ENCODE assay signal across 8 mouse cellular contexts in the genomic region with DNA sequence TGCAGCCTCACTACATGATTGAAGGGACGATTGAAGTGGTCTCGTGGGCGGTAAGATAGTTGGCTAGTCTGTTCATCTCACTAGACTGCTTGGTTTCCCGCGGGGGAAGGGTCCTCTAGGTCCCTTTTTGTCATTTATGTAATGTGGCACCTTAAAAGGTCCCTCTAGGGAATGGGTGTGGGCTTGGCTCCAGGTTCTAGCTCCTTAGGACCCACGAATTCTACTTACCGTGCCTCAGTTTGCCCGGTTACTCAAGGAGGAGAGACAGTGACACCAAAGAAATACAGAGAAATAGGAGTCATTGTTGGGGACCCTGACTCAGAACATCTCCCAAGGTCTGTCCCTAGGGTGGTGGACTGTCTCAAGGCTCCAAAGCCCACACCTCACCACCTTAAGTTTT. TPM values are rescaled to one million over a fixed set of nuclear protein-coding genes. Genes with fewer than 3 reads are reported as not detected.
DNase-seq lines count a peak whose midpoint lies in the region; ATAC-seq and TF ChIP-seq lines count a peak whose summit lies in the region.

No protein-coding gene starts in this region.

- 0 out of 2 replicates have a peak overlapping the region, but pooled peaks have one; percentile 40 for H3K27ac ChIP-seq in cerebellum, adult 2 months (ENCODE audit: insufficient read depth, low read length)
- no peak overlapping the region for H3K27ac ChIP-seq in lung, embryonic 14.5 days (ENCODE audit: low read depth)
- H3K27ac ChIP-seq in lung, postnatal 0 days (ENCODE audit: low read length): no peak overlapping the region
- no peak overlapping the region for H3K27ac ChIP-seq in limb, embryonic 12.5 days
- H3K27ac ChIP-seq in stomach, embryonic 16.5 days (ENCODE audit: low read length): no peak overlapping the region

- no peak overlapping the region for H3K9ac ChIP-seq in lung, embryonic 14.5 days
- H3K9ac ChIP-seq in lung, postnatal 0 days (replicated peaks; ENCODE audit: low read depth): no peak overlapping the region
- H3K9ac ChIP-seq in limb, embryonic 12.5 days (replicated peaks): no peak overlapping the region
- H3K9ac ChIP-seq in stomach, embryonic 16.5 days (ENCODE audit: low read length): no peak overlapping the region

- WGBS in cerebellum, adult 2 months: 17% methylated on average over 8 of the region's 8 CpGs
- WGBS in lung, embryonic 14.5 days: 15% methylated on average over 8 of the region's 8 CpGs
- 21% methylated on average over 8 of the region's 8 CpGs for WGBS in lung, postnatal 0 days
- WGBS in limb, embryonic 12.5 days: 18% methylated on average over 8 of the region's 8 CpGs
- WGBS in stomach, embryonic 16.5 days: 18% methylated on average over 8 of the region's 8 CpGs

- peaks cover 28% of the 10 kb centered on the region for H3K4me1 ChIP-seq in cerebellum, adult 2 months (ENCODE audit: control insufficient read depth, insufficient read depth, low read length)
- H3K4me1 ChIP-seq in lung, embryonic 14.5 days (ENCODE audit: insufficient read depth): 0 out of 2 replicates have a peak, but pooled peaks cover 5% of the 10 kb centered on the region
- H3K4me1 ChIP-seq in lung, postnatal 0 days (ENCODE audit: insufficient read depth, low read depth, low read length): 0 out of 2 replicates have a peak, but pooled peaks cover 3% of the 10 kb centered on the region
- peaks cover 18% of the 10 kb centered on the region for H3K4me1 ChIP-seq in limb, embryonic 12.5 days (replicated peaks)
- peaks cover 13% of the 10 kb centered on the region; the same call in 1 of the 2 replicates for H3K4me1 ChIP-seq in stomach, embryonic 16.5 days (ENCODE audit: control insufficient read depth, insufficient read depth, low read length)

- no peak for TF ChIP-seq CTCF in cerebellum, adult 2 months (IDR thresholded peaks at IDR 0.05; ENCODE audit: borderline replicate concordance, insufficient read depth, low read depth, low read length)
- no peak for TF ChIP-seq CTCF in lung, embryonic 14.5 days (IDR thresholded peaks at IDR 0.05; ENCODE audit: low read depth)
- no peak for TF ChIP-seq CTCF in lung, postnatal 0 days (IDR thresholded peaks at IDR 0.05)

- no peak for DNase-seq in cerebellum, adult 2 months
- no peak for DNase-seq in cerebellum, adult 9-10 months
- no peak for DNase-seq in lung, embryonic 14.5 days
- no peak for DNase-seq in lung, postnatal 0 days (ENCODE audit: low spot score)
- DNase-seq in frontal cortex, postnatal 25 days (ENCODE audit: low spot score in 2 of 2): no peak
- no peak for DNase-seq in urinary bladder, adult 18-20 months (ENCODE audit: low spot score in 2 of 2)

- H3K27me3 ChIP-seq in cerebellum, adult 2 months (ENCODE audit: control insufficient read depth, insufficient read depth, low read length): no peaks in the 10 kb centered on the region
- peaks cover 40% of the 10 kb centered on the region for H3K27me3 ChIP-seq in lung, embryonic 14.5 days (ENCODE audit: insufficient read depth, low read length)
- H3K27me3 ChIP-seq in lung, postnatal 0 days (replicated peaks; ENCODE audit: insufficient read depth, low read length): peaks cover 17% of the 10 kb centered on the region
- peaks cover 81% of the 10 kb centered on the region for H3K27me3 ChIP-seq in limb, embryonic 12.5 days
- H3K27me3 ChIP-seq in stomach, embryonic 16.5 days (ENCODE audit: control insufficient read depth, insufficient read depth, low read length): peaks cover 37% of the 10 kb centered on the region

- H3K9me3 ChIP-seq in lung, embryonic 14.5 days (ENCODE audit: low read depth, low read length): no peaks in the 10 kb centered on the region
- no peaks in the 10 kb centered on the region for H3K9me3 ChIP-seq in lung, postnatal 0 days (ENCODE audit: low read length)
- H3K9me3 ChIP-seq in limb, embryonic 12.5 days: no peaks in the 10 kb centered on the region
- no peaks in the 10 kb centered on the region for H3K9me3 ChIP-seq in stomach, embryonic 16.5 days (replicated peaks; ENCODE audit: control insufficient read depth, low read length)

- no peak for ATAC-seq in lung, embryonic 14.5 days (ENCODE audit: insufficient read depth)
- no peak for ATAC-seq in lung, postnatal 0 days
- no peak for ATAC-seq in limb, embryonic 12.5 days (ENCODE audit: insufficient number of reproducible peaks, insufficient read depth, low FRiP score, low TSS enrichment, low read depth)
- ATAC-seq in stomach, embryonic 16.5 days (ENCODE audit: insufficient read depth, low FRiP score): no peak

- H3K4me3 ChIP-seq in cerebellum, adult 2 months (replicated peaks; ENCODE audit: insufficient read depth, low read depth, low read length): peak overlapping the region; percentile 98
- H3K4me3 ChIP-seq in lung, embryonic 14.5 days (ENCODE audit: low read depth, low read length): peak overlapping the region; percentile 66
- H3K4me3 ChIP-seq in lung, postnatal 0 days (ENCODE audit: low read depth, low read length): no peak overlapping the region
- peak overlapping the region; percentile 75 for H3K4me3 ChIP-seq in limb, embryonic 12.5 days (replicated peaks)
- peak overlapping the region; percentile 70; the same call in 1 of the 2 replicates for H3K4me3 ChIP-seq in stomach, embryonic 16.5 days (replicated peaks; ENCODE audit: low read length)

- H3K4me2 ChIP-seq in lung, embryonic 14.5 days: peak overlapping the region; percentile 99
- no peak overlapping the region for H3K4me2 ChIP-seq in lung, postnatal 0 days (replicated peaks; ENCODE audit: low read depth, low read length)
- H3K4me2 ChIP-seq in limb, embryonic 12.5 days: peak overlapping the region; percentile 100
- peak overlapping the region; percentile 100 for H3K4me2 ChIP-seq in stomach, embryonic 16.5 days (ENCODE audit: low read depth, low read length)

- TF ChIP-seq EP300 in lung, postnatal 0 days (IDR thresholded peaks at IDR 0.05): no peak

- no peaks in the 10 kb centered on the region for H3K36me3 ChIP-seq in lung, embryonic 14.5 days (ENCODE audit: insufficient read depth)
- no peaks in the 10 kb centered on the region for H3K36me3 ChIP-seq in lung, postnatal 0 days (ENCODE audit: insufficient read depth, low read length)
- no peaks in the 10 kb centered on the region for H3K36me3 ChIP-seq in limb, embryonic 12.5 days
- H3K36me3 ChIP-seq in stomach, embryonic 16.5 days (ENCODE audit: control insufficient read depth, insufficient read depth, low read length): no peaks in the 10 kb centered on the region

- no peak for TF ChIP-seq POLR2A in cerebellum, adult 2 months (IDR thresholded peaks at IDR 0.05; ENCODE audit: borderline replicate concordance, insufficient read depth, low read length)

RNA-seq across cellular contexts. Expression of a gene that starts 1.3 kb away (rescaled TPM):
- 56.1 and 59.8 TPM in 2 replicates for polyA plus RNA-seq in cerebellum, adult 2 months (2012; rRNA removed)
- 0.97 and 1.4 TPM in 2 replicates for polyA plus RNA-seq in lung, embryonic 14.5 days (2014; fragmentation: Nextera tagmentation; extraction: Ambion mirVana)
- polyA plus RNA-seq in lung, postnatal 0 days (2015; fragmentation: Nextera tagmentation; extraction: Ambion mirVana): 0.10 and 0.18 TPM in 2 replicates
- 0.31 and 0.42 TPM in 2 replicates for polyA plus RNA-seq in limb, embryonic 12.5 days (2016; fragmentation: Nextera tagmentation; extraction: Ambion mirVana)
- polyA plus RNA-seq in stomach, embryonic 16.5 days (2015; fragmentation: Nextera tagmentation; extraction: Ambion mirVana): 0.45 and 0.51 TPM in 2 replicates

RNA-seq across cellular contexts. Expression of a gene that starts 44.2 kb away (rescaled TPM):
- polyA plus RNA-seq in cerebellum, adult 2 months (2012; rRNA removed): 11.4 and 14.0 TPM in 2 replicates
- polyA plus RNA-seq in lung, embryonic 14.5 days (2014; fragmentation: Nextera tagmentation; extraction: Ambion mirVana): 13.1 and 14.9 TPM in 2 replicates
- polyA plus RNA-seq in lung, postnatal 0 days (2015; fragmentation: Nextera tagmentation; extraction: Ambion mirVana): 19.7 and 27.7 TPM in 2 replicates
- 13.6 and 15.2 TPM in 2 replicates for polyA plus RNA-seq in limb, embryonic 12.5 days (2016; fragmentation: Nextera tagmentation; extraction: Ambion mirVana)
- 20.1 and 20.9 TPM in 2 replicates for polyA plus RNA-seq in stomach, embryonic 16.5 days (2015; fragmentation: Nextera tagmentation; extraction: Ambion mirVana)

Comparison
In these comparisons a context has a peak if more than half of its experiments do, and no peak if none do; other contexts are left out.
1. RNA of a gene that starts 1.3 kb away (polyA plus RNA-seq): 56.1 to 59.8 TPM in cerebellum, adult 2 months; 0.97 to 1.4 TPM in lung, embryonic 14.5 days, 0.45 to 0.51 TPM in stomach, embryonic 16.5 days, 0.31 to 0.42 TPM in limb, embryonic 12.5 days and 0.10 to 0.18 TPM in lung, postnatal 0 days; every median in the first group is over 10 times any median in the second.